Mouse (Mus musculus) stomach, postnatal 0 days (tissue): ENCODE results near the gene Aldh1a2. TPM values are rescaled to one million over a fixed set of nuclear protein-coding genes. Genes with fewer than 3 reads are reported as not detected.

Experiments
- ATAC-seq: fragments of 200-750 bp; cut with Nextera tagmentation; 2 replicates; pipeline ENCODE4 v1.8.0; 2017; ENCODE audit not compliant: low FRiP score, low TSS enrichment
- DNase-seq: peaks from one replicate; pipeline ENCODE4 v3.0.0-alpha.2; 2016; ENCODE audit warnings: low spot score
- H3K27ac ChIP-seq: fragments of 300-500 bp; sonication (generic); replicated peaks from 2 replicates; pipeline ENCODE4 v1.5.1; 2014; ENCODE audit warnings: mild to moderate bottlenecking, control low read depth
- H3K27me3 ChIP-seq: fragments of 300-500 bp; sonication (generic); 2 replicates; pipeline ENCODE4 v1.6.1; 2014; ENCODE audit warnings: low read length; ENCODE audit not compliant: control insufficient read depth, insufficient read depth
- H3K36me3 ChIP-seq: fragments of 300-500 bp; sonication (generic); 2 replicates; pipeline ENCODE4 v1.6.1; 2014; ENCODE audit warnings: low read length, mixed read lengths; ENCODE audit not compliant: control insufficient read depth, insufficient read depth
- H3K4me1 ChIP-seq: fragments of 300-500 bp; sonication (generic); replicated peaks from 2 replicates; pipeline ENCODE4 v1.6.1; 2014; ENCODE audit warnings: antibody characterized with exemption; ENCODE audit not compliant: control insufficient read depth, insufficient read depth
- H3K4me2 ChIP-seq: fragments of 300-500 bp; sonication (generic); replicated peaks from 2 replicates; pipeline ENCODE4 v1.6.1; 2014; ENCODE audit warnings: low read depth, mild to moderate bottlenecking, control low read depth, moderate library complexity
- H3K4me3 ChIP-seq: fragments of 300-500 bp; sonication (generic); 2 replicates; pipeline ENCODE4 v1.5.1; 2014; ENCODE audit warnings: low read depth, low read length, control low read depth
- H3K9ac ChIP-seq: fragments of 300-500 bp; sonication (generic); 2 replicates; pipeline ENCODE4 v1.6.1; 2014; ENCODE audit warnings: mild to moderate bottlenecking, low read length, control low read depth, mixed read lengths
- H3K9me3 ChIP-seq: fragments of 300-500 bp; sonication (generic); 2 replicates; pipeline ENCODE4 v1.6.1; 2016; ENCODE audit warnings: low read length; ENCODE audit not compliant: control insufficient read depth
- CTCF ChIP-seq: IDR thresholded peaks from 2 replicates; pipeline ENCODE4 v1.5.1; 2016; ENCODE audit warnings: antibody characterized with exemption, low read depth, mild to moderate bottlenecking, moderate library complexity
- EP300 ChIP-seq: optimal IDR thresholded peaks from 2 replicates; pipeline ENCODE3; 2016; ENCODE audit warnings: antibody characterized with exemption
- WGBS: fragments of 180-500 bp; shearing (Covaris S2); extraction: QIAGEN DNeasy Blood & Tissue Kit; methylation state at CpG from one replicate; pipeline ENCODE4 v1.1.7; 2014; 5-methylcytosine and 5-hydroxymethylcytosine counted together
- polyA plus RNA-seq: library from polyadenylated mRNA; unstranded; fragments of >200 nt; fragmentation: Nextera tagmentation; extraction: Ambion mirVana; gene quantifications from 2 replicates; pipeline ENCODE4 v1.2.1, GENCODE M21; 2015

Gene Aldh1a2
- polyA plus RNA-seq, 1 experiment from 2014 or later = 47.2 TPM

DNA sequence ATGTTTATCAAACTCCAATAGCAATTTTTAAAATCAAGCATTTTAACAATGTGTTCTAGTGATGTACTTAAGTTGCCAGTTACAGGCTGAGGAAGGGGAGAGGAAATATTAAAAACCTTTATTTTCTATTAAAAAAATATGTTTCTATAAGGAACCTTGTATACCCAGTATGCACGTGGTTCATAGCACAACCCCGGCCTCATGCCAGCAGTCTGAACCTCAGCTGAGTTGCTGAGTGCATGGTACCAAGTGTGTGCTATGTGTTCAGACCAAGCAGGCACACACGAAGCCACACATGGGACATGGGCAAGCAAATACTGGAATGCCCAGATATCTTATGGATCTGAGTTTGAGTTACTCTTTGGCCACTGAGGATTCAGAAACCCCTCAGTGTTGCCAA is 74.2 kb downstream of the Aldh1a2 start:
- WGBS = 80% methylated on average over 3 of the region's 3 CpGs
- no peaks in the 10 kb centered on the region for H3K4me1 ChIP-seq
- H3K9ac ChIP-seq = no peak overlapping the region
- TF ChIP-seq CTCF (no peak), EP300 (no peak)
- no peak for ATAC-seq
- H3K27me3 ChIP-seq = no peaks in the 10 kb centered on the region
- no peak overlapping the region for H3K4me3 ChIP-seq
- no peaks in the 10 kb centered on the region for H3K36me3 ChIP-seq
- no peak overlapping the region for H3K27ac ChIP-seq
- H3K4me2 ChIP-seq = no peak overlapping the region
- no peak for DNase-seq
- H3K9me3 ChIP-seq = no peaks in the 10 kb centered on the region

DNA sequence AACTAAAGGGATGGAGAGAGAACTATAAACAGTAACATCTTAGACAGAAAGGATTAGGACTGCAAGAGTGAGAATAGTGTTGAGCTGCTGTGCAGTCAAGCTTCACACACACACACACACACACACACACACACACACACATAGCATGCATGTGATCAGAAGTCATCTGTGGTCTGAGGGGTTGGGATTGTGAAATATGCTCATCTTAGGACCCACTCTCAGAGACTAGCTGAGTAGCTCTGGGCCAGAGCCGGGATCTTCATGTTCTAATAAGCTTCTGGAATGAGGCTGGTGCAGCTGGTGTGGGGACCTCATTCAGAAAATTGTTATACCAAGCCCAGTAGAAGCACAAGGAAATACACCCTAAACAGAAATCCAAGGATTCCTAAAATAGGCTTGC is 75.1 kb downstream of the Aldh1a2 start:
- TF ChIP-seq EP300 (no peak), CTCF (no peak)
- Histone ChIP-seq H3K4me1 (no peaks in the 10 kb centered on the region), H3K27me3 (no peaks in the 10 kb centered on the region), H3K9me3 (no peaks in the 10 kb centered on the region), H3K36me3 (no peaks in the 10 kb centered on the region), H3K27ac (no peak overlapping the region), H3K4me2 (no peak overlapping the region), H3K9ac (no peak overlapping the region), H3K4me3 (no peak overlapping the region)
- WGBS = 67% methylated on average over 1 of the region's 1 CpGs
- no peak for DNase-seq
- ATAC-seq = no peak

DNA sequence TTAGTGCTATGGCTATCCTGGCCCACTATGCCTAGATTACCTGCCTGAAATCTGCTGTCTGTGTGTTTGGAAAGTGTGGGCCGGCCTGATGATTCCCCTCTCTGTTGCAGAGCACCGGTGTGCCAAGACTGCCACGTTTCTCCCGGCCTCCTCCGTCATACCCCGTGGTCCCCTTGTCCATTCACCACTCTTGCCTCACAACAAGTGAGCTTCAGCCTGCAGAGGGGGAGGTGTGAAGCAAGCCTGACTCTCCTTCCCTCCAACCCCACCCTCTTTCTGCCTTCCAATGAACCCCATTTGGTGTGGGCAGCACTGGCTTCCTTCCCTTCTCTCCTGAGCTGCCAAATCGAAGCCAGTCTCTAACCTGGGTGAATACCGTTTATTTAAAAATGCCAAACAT is 79.9 kb downstream of the Aldh1a2 start:
- no peak overlapping the region for H3K9ac ChIP-seq
- H3K9me3 ChIP-seq = no peaks in the 10 kb centered on the region
- 0 out of 2 replicates have a peak, but pooled peaks have one; percentile 24 for ATAC-seq
- H3K4me1 ChIP-seq = no peaks in the 10 kb centered on the region
- no peak overlapping the region for H3K27ac ChIP-seq
- TF ChIP-seq CTCF (no peak), EP300 (no peak)
- H3K36me3 ChIP-seq = no peaks in the 10 kb centered on the region
- H3K4me2 ChIP-seq = no peak overlapping the region
- H3K4me3 ChIP-seq = no peak overlapping the region
- 59% methylated on average over 8 of the region's 8 CpGs for WGBS
- no peak for DNase-seq
- H3K27me3 ChIP-seq = no peaks in the 10 kb centered on the region

DNA sequence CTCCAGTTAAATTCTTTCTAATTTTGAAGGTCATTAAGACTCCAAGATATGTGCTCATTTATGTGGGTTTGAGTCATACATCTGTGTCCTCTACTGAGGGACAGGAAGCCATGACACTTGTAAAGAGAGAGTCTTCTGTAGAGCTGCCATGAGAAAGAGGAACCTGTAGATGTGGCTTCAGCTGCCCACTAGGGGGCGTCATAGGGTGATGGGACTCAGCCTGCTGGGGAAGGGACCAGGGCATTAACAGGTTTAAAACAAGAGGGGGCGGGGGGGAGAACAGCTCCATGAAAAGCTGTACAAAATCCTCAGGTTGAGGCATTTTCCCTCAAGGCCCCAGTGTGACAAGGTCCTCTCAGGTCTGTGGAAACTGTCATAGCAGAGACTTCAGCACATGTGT is 88.0 kb downstream of the Aldh1a2 start:
- Histone ChIP-seq H3K4me2 (no peak overlapping the region), H3K9me3 (no peaks in the 10 kb centered on the region), H3K27me3 (no peaks in the 10 kb centered on the region), H3K9ac (no peak overlapping the region), H3K4me3 (no peak overlapping the region), H3K4me1 (no peaks in the 10 kb centered on the region), H3K27ac (no peak overlapping the region), H3K36me3 (no peaks in the 10 kb centered on the region)
- WGBS = 53% methylated on average over 2 of the region's 2 CpGs
- ATAC-seq (no peak), DNase-seq (no peak)
- peak; percentile 34 for TF ChIP-seq CTCF
- TF ChIP-seq EP300 = no peak

DNA sequence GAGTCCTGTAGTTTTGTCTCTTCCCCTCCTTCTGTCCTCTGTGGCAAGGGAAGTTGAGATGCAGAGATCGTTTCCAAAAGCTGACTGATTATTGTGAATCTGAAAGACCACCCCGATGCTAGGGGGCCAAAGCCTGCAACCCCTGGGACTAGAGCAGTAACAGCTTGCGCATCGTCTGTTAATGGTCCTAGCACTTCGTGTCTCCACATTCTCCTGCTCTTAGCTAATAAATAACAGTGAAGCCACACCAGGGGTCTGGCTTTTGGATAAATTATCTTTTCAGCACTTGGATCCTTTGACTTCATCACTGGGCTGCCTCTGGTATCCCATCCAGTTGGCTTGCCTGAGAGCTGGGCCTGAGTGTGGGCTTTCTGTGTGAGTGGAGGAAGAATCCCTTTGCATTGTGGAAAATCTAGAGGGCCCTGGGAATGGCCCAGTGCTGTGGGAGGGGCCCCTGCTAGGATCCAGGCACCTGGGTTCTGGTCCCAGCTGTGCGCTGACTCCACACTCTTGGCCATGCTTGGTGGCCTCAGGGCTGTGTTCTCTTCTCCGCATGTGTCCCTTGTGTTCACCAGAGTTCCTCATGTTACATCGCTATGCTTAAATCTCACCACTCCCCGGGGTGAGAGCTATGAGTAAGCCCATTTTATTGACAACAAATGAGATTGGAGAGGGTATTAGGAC is 91.7 kb downstream of the Aldh1a2 start:
- 0 out of 2 replicates have a peak, but pooled peaks have one; percentile 42 for ATAC-seq

DNA sequence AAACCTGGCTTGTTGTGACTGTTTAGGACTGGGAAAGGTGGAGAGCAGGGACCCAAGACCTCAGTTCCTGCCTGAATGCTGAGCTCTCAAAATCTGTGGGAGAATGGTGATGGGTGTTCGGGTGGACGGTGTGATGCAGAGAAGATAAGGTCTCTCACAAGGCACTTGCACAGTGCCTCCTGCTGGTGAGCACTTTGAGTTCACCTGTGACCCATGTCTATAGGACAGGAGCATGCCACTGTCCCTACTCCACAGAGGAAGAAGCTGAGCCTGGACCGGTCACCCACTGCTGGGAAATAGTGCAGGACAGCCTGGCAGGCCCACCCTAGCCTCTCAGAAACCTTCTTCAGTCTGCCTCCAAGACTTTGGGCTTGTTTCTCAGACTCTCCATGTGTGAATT is 100.4 kb downstream of the Aldh1a2 start:
- no peak overlapping the region for H3K4me2 ChIP-seq
- H3K36me3 ChIP-seq = no peaks in the 10 kb centered on the region
- no peak for ATAC-seq
- no peak overlapping the region for H3K9ac ChIP-seq
- DNase-seq = no peak
- TF ChIP-seq EP300 (no peak), CTCF (peak; percentile 51)
- H3K4me3 ChIP-seq = no peak overlapping the region
- H3K9me3 ChIP-seq = no peaks in the 10 kb centered on the region
- no peak overlapping the region for H3K27ac ChIP-seq
- no peaks in the 10 kb centered on the region for H3K4me1 ChIP-seq
- WGBS = 82% methylated on average over 3 of the region's 3 CpGs
- no peaks in the 10 kb centered on the region for H3K27me3 ChIP-seq

More for the DNA sequence above, 91.7 kb downstream of the Aldh1a2 start:
- Histone ChIP-seq H3K9me3 (no peaks in the 10 kb centered on the region), H3K4me2 (no peak overlapping the region), H3K27ac (0 out of 2 replicates have a peak overlapping the region, but pooled peaks have one; percentile 18), H3K27me3 (no peaks in the 10 kb centered on the region), H3K36me3 (no peaks in the 10 kb centered on the region), H3K4me3 (no peak overlapping the region), H3K9ac (no peak overlapping the region), H3K4me1 (no peaks in the 10 kb centered on the region)
- TF ChIP-seq CTCF = no peak
- TF ChIP-seq EP300 = no peak
- no peak for DNase-seq
- WGBS = 69% methylated on average over 9 of the region's 9 CpGs
